Mouse (Mus musculus): ENCODE results near the gene Bcl2l12.

Gene Bcl2l12

GRCm38 (mm10) chr7:45017242-45018061 is 18.9 kb upstream of the Bcl2l12 start, which contains the start of gene Rras:
Rras (plus strand) TSS chr7:45017961.
- peak; percentile 59 for DNase-seq

- DNase-seq = no peak
Measured at GRCm38 (mm10) chr7:45016761-45017160, 18.2 kb upstream of the Bcl2l12 start.

- peak; percentile 99 for DNase-seq
Measured at GRCm38 (mm10) chr7:45015957-45016612, 17.6 kb upstream of the Bcl2l12 start, which contains the start of gene Scaf1. Scaf1 (minus strand) TSS chr7:45016363.

GRCm38 (mm10) chr7:45015344-45015956 is 16.9 kb upstream of the Bcl2l12 start:
- DNase-seq = no peak

GRCm38 (mm10) chr7:45014096-45014451 is 15.6 kb upstream of the Bcl2l12 start:
- no peak for DNase-seq

- no peak for DNase-seq
Measured at GRCm38 (mm10) chr7:45013366-45014095, 15.0 kb upstream of the Bcl2l12 start.

GRCm38 (mm10) chr7:45012824-45013223 is 14.3 kb upstream of the Bcl2l12 start:
- no peak for DNase-seq

- DNase-seq = no peak
Measured at GRCm38 (mm10) chr7:45012011-45012410, 13.5 kb upstream of the Bcl2l12 start.

GRCm38 (mm10) chr7:45008411-45008810 is 9.9 kb upstream of the Bcl2l12 start:
- DNase-seq = no peak

GRCm38 (mm10) chr7:45007846-45008245 is 9.3 kb upstream of the Bcl2l12 start:
- DNase-seq = no peak

GRCm38 (mm10) chr7:45007141-45007540 is 8.6 kb upstream of the Bcl2l12 start:
- no peak for DNase-seq

- DNase-seq = no peak
Measured at GRCm38 (mm10) chr7:45006503-45006902, 8.0 kb upstream of the Bcl2l12 start.

- no peak for DNase-seq
Measured at GRCm38 (mm10) chr7:45005321-45005992, 6.9 kb upstream of the Bcl2l12 start.

GRCm38 (mm10) chr7:45004546-45004945 is 6.0 kb upstream of the Bcl2l12 start:
- no peak for DNase-seq

GRCm38 (mm10) chr7:45002440-45002839 is 3.9 kb upstream of the Bcl2l12 start:
- DNase-seq = no peak

- DNase-seq = no peak
Measured at GRCm38 (mm10) chr7:45000539-45001114, 2.1 kb upstream of the Bcl2l12 start.

GRCm38 (mm10) chr7:44999753-45000152 is 1.2 kb upstream of the Bcl2l12 start:
- DNase-seq = no peak

GRCm38 (mm10) chr7:44997940-44998428 is 528 bp downstream of the Bcl2l12 start:
- no peak for DNase-seq

- peak; percentile 95 for DNase-seq
Measured at GRCm38 (mm10) chr7:44997231-44997939, 1.1 kb downstream of the Bcl2l12 start, which contains the start of gene Irf3. Irf3 (plus strand) TSS chr7:44997648.

GRCm38 (mm10) chr7:44996672-44997071 is 1.8 kb downstream of the Bcl2l12 start:
- DNase-seq = no peak

All from right cerebral cortex, postnatal 14 days (tissue).